Mouse (Mus musculus): ENCODE measurements at regions not wholly inside any gene's neighbourhood (a gene's known extent, or its start where the extent isn't known, plus 50 kb on each side); places are given as distances from the start of the nearest gene placed in this dataset.

- Histone ChIP-seq H3K4me3 (no peak overlapping the region), H3K9ac (no peak overlapping the region), H3K4me1 (no peaks in the 10 kb centered on the region), H3K9me3 (no peaks in the 10 kb centered on the region), H3K36me3 (no peaks in the 10 kb centered on the region), H3K27me3 (replicated peaks) (no peaks in the 10 kb centered on the region), H3K27ac (no peak overlapping the region), H3K4me2 (replicated peaks) (no peak overlapping the region)
- 42% methylated on average over 2 of the region's 2 CpGs for WGBS
- no peak for ATAC-seq (ENCODE audit: low FRiP score, low read depth)
These were observed 94.1 kb upstream of the Lpar1 start for GRCm38 (mm10) chr4:58647761-58648295.

DNA sequence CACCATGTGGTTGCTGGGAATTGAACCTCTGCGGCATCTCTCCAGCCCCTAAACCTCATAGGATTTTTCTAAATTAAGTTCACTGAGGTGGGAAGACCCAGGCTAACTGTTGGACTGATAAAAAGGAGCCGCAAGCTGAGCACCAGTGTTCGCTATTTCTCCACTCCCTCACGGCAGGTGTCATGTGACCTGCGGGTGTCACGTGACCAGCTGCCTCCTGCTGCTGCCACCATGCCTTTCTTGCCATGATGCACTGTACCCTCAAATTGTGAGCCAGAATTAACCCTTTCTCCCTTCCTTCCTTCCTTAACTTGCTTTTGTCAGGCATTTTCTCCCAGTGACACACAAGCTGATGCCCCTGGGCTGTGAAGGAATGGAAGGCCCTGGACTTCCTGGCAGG, 93.1 kb upstream of the Lpar1 start:
- no peak overlapping the region for H3K9ac ChIP-seq
- 93% methylated on average over 6 of the region's 6 CpGs for WGBS
- H3K27ac ChIP-seq = no peak overlapping the region
- H3K9me3 ChIP-seq = no peaks in the 10 kb centered on the region
- no peak for ATAC-seq (ENCODE audit: low FRiP score, low read depth)
- H3K4me3 ChIP-seq = no peak overlapping the region
- H3K4me1 ChIP-seq = no peaks in the 10 kb centered on the region
- no peaks in the 10 kb centered on the region for H3K36me3 ChIP-seq
- H3K4me2 ChIP-seq (replicated peaks) = no peak overlapping the region
- H3K27me3 ChIP-seq (replicated peaks) = no peaks in the 10 kb centered on the region

DNA sequence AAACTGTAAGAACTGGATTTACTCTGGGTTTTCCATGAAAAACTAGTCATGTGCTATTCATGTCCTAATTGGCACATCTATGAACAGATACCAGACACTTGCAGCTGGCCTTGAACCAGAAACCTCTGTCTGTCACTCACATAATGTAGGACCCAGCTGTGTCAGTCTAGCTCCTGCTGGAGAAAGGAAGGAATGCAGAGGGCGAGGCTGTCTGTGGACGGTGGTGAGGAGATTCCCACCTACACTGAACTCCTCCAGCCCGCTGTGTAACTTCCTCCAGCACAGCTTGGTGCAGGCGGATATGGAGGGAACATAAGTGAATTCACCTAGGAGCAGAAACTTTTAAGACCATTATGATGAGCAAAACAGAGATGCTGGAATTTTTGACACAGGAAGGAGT, 89.7 kb upstream of the Lpar1 start:
- 52% methylated on average over 4 of the region's 4 CpGs for WGBS
- no peaks in the 10 kb centered on the region for H3K9me3 ChIP-seq
- no peak overlapping the region for H3K27ac ChIP-seq
- ATAC-seq (ENCODE audit: low FRiP score, low read depth) = no peak
- no peak overlapping the region for H3K4me2 ChIP-seq (replicated peaks)
- no peaks in the 10 kb centered on the region for H3K4me1 ChIP-seq
- H3K36me3 ChIP-seq = no peaks in the 10 kb centered on the region
- no peak overlapping the region for H3K4me3 ChIP-seq
- no peak overlapping the region for H3K9ac ChIP-seq
- no peaks in the 10 kb centered on the region for H3K27me3 ChIP-seq (replicated peaks)

- 90% methylated on average over 10 of the region's 10 CpGs for WGBS
- Histone ChIP-seq H3K4me3 (no peak overlapping the region), H3K27ac (no peak overlapping the region), H3K9ac (no peak overlapping the region), H3K36me3 (no peaks in the 10 kb centered on the region), H3K9me3 (no peaks in the 10 kb centered on the region), H3K27me3 (replicated peaks) (no peaks in the 10 kb centered on the region), H3K4me2 (replicated peaks) (no peak overlapping the region), H3K4me1 (no peaks in the 10 kb centered on the region)
- no peak for ATAC-seq (ENCODE audit: low FRiP score, low read depth)
These were observed 88.5 kb upstream of the Lpar1 start for GRCm38 (mm10) chr4:58642236-58642635.

- Histone ChIP-seq H3K9ac (no peak overlapping the region), H3K27me3 (replicated peaks) (no peaks in the 10 kb centered on the region), H3K9me3 (no peaks in the 10 kb centered on the region), H3K4me2 (replicated peaks) (no peak overlapping the region), H3K27ac (no peak overlapping the region), H3K36me3 (no peaks in the 10 kb centered on the region), H3K4me3 (no peak overlapping the region), H3K4me1 (no peaks in the 10 kb centered on the region)
- ATAC-seq (ENCODE audit: low FRiP score, low read depth) = no peak
- 98% methylated on average over 1 of the region's 1 CpGs for WGBS
These were observed 79.0 kb upstream of the Lpar1 start for GRCm38 (mm10) chr4:58632696-58633095.

- no peak for ATAC-seq (ENCODE audit: low FRiP score, low read depth)
- no peaks in the 10 kb centered on the region for H3K9me3 ChIP-seq
- no peak overlapping the region for H3K27ac ChIP-seq
- H3K4me1 ChIP-seq = no peaks in the 10 kb centered on the region
- no peaks in the 10 kb centered on the region for H3K27me3 ChIP-seq (replicated peaks)
- WGBS = 80% methylated on average over 4 of the region's 4 CpGs
- no peaks in the 10 kb centered on the region for H3K36me3 ChIP-seq
- no peak overlapping the region for H3K9ac ChIP-seq
- no peak overlapping the region for H3K4me2 ChIP-seq (replicated peaks)
- no peak overlapping the region for H3K4me3 ChIP-seq
These were observed 77.7 kb upstream of the Lpar1 start for GRCm38 (mm10) chr4:58631415-58631814.

DNA sequence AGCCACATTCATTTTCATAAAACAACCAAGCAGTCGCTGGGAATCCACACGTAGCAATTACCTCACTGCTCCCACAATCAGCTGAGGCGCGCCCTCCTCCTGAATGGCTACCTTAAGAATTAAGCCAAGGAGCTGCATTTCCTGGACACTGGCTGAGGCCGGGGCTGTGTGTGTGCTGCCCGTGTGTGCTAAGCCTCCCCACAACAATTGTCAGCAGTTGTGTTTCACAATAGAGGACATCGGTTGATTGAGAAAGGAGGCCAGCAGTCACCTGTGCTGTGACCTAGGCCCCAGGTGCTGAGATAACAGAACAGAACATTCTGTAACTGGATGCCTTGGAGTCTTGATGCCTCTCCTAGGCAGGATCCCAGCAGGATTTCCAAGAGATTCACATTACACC, 73.3 kb upstream of the Lpar1 start:
- H3K4me3 ChIP-seq = no peak overlapping the region
- no peak overlapping the region for H3K9ac ChIP-seq
- no peaks in the 10 kb centered on the region for H3K27me3 ChIP-seq (replicated peaks)
- no peak overlapping the region for H3K27ac ChIP-seq
- no peak for ATAC-seq (ENCODE audit: low FRiP score, low read depth)
- 63% methylated on average over 7 of the region's 7 CpGs for WGBS
- no peaks in the 10 kb centered on the region for H3K36me3 ChIP-seq
- no peaks in the 10 kb centered on the region for H3K4me1 ChIP-seq
- H3K4me2 ChIP-seq (replicated peaks) = no peak overlapping the region
- H3K9me3 ChIP-seq = no peaks in the 10 kb centered on the region

- WGBS = 77% methylated on average over 3 of the region's 3 CpGs
- no peak overlapping the region for H3K9ac ChIP-seq
- no peak overlapping the region for H3K27ac ChIP-seq
- no peaks in the 10 kb centered on the region for H3K4me1 ChIP-seq
- H3K9me3 ChIP-seq = no peaks in the 10 kb centered on the region
- H3K36me3 ChIP-seq = no peaks in the 10 kb centered on the region
- H3K4me3 ChIP-seq = no peak overlapping the region
- no peak overlapping the region for H3K4me2 ChIP-seq (replicated peaks)
- no peak for ATAC-seq (ENCODE audit: low FRiP score, low read depth)
- H3K27me3 ChIP-seq (replicated peaks) = no peaks in the 10 kb centered on the region
These were observed 70.4 kb upstream of the Lpar1 start for GRCm38 (mm10) chr4:58624059-58624458.

GRCm38 (mm10) chr4:58620641-58621040, 66.9 kb upstream of the Lpar1 start:
- H3K9me3 ChIP-seq = no peaks in the 10 kb centered on the region

GRCm38 (mm10) chr4:58617261-58617660, 63.6 kb upstream of the Lpar1 start:
- no peak overlapping the region for H3K4me2 ChIP-seq (replicated peaks)
- no peak overlapping the region for H3K4me3 ChIP-seq
- no peaks in the 10 kb centered on the region for H3K4me1 ChIP-seq
- 94% methylated on average over 3 of the region's 3 CpGs for whole genome bisulfite sequencing
- no peaks in the 10 kb centered on the region for H3K27me3 ChIP-seq (replicated peaks)
- no peak for ATAC-seq (ENCODE audit: low FRiP score, low read depth)
- H3K9ac ChIP-seq = no peak overlapping the region
- H3K36me3 ChIP-seq = no peaks in the 10 kb centered on the region
- H3K9me3 ChIP-seq = no peaks in the 10 kb centered on the region
- H3K27ac ChIP-seq = no peak overlapping the region

More at GRCm38 (mm10) chr4:58620641-58621040, 66.9 kb upstream of the Lpar1 start:
- Histone ChIP-seq H3K9ac (no peak overlapping the region), H3K27me3 (replicated peaks) (no peaks in the 10 kb centered on the region), H3K4me3 (no peak overlapping the region), H3K4me2 (replicated peaks) (no peak overlapping the region), H3K36me3 (no peaks in the 10 kb centered on the region), H3K27ac (no peak overlapping the region), H3K4me1 (no peaks in the 10 kb centered on the region)
- WGBS = 86% methylated on average over 3 of the region's 3 CpGs
- ATAC-seq (ENCODE audit: low FRiP score, low read depth) = no peak

GRCm38 (mm10) chr4:58613536-58613935, 59.8 kb upstream of the Lpar1 start:
- no peak overlapping the region for H3K4me2 ChIP-seq (replicated peaks)
- H3K4me1 ChIP-seq = no peaks in the 10 kb centered on the region
- no peak for ATAC-seq (ENCODE audit: low FRiP score, low read depth)
- no peak overlapping the region for H3K27ac ChIP-seq
- no peaks in the 10 kb centered on the region for H3K27me3 ChIP-seq (replicated peaks)
- H3K36me3 ChIP-seq = no peaks in the 10 kb centered on the region
- no peaks in the 10 kb centered on the region for H3K9me3 ChIP-seq
- no peak overlapping the region for H3K4me3 ChIP-seq
- H3K9ac ChIP-seq = no peak overlapping the region
- 70% methylated on average over 6 of the region's 6 CpGs for WGBS

DNA sequence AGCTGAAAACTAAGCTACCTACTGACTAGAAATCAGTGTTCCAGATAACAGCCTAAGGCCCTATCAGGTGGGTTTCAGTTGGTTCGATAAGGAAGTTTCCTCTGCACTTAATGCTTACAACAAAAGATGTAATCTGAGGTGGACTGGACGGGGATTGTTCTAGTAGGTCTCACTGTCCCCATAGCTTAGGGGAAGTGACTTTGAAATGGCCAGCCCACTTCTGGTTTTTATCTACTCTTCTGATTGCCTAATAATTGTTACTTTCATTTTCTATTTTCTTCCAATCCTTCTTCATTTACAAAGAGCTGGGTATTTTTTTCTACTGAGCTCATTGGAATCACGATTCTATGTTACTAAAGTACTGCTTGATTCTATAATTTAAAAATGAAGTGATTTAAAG, 59.3 kb upstream of the Lpar1 start:
- Histone ChIP-seq H3K4me3 (no peak overlapping the region), H3K27ac (no peak overlapping the region), H3K9me3 (no peaks in the 10 kb centered on the region)

DNA sequence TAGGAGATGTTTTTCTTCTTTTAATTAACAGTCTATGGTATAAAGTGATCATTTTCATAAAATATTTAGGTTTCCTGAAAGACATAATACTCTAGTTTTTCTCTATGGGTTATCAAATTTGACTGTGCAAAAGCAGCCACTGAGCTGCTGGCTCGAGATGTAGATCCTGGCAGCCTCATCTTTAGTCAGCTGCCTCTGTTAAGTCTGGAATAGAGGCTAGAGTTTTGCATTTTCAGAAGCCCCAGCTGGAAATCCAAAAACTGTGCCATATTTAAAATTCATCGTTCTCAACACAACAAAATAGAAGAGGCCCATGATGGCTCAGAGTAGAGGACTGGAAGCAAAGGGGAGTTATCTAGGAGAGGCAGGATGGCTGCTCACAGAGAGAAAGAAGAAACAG, 53.8 kb upstream of the Lpar1 start:
- Histone ChIP-seq H3K36me3 (no peaks in the 10 kb centered on the region), H3K27me3 (replicated peaks) (no peaks in the 10 kb centered on the region), H3K27ac (no peak overlapping the region), H3K9me3 (no peaks in the 10 kb centered on the region), H3K4me1 (no peaks in the 10 kb centered on the region), H3K4me2 (replicated peaks) (no peak overlapping the region), H3K9ac (no peak overlapping the region), H3K4me3 (no peak overlapping the region)
- no peak for ATAC-seq (ENCODE audit: low FRiP score, low read depth)
- WGBS = 84% methylated on average over 2 of the region's 2 CpGs

More for the DNA sequence above, 59.3 kb upstream of the Lpar1 start:
- no peaks in the 10 kb centered on the region for H3K4me1 ChIP-seq
- H3K27me3 ChIP-seq (replicated peaks) = no peaks in the 10 kb centered on the region
- no peak overlapping the region for H3K4me2 ChIP-seq (replicated peaks)
- H3K36me3 ChIP-seq = no peaks in the 10 kb centered on the region
- H3K9ac ChIP-seq = no peak overlapping the region
- ATAC-seq (ENCODE audit: low FRiP score, low read depth) = no peak
- 87% methylated on average over 3 of the region's 3 CpGs for WGBS

Data from neural tube, embryonic 12.5 days (tissue).